Mouse (Mus musculus): Measurements from ENCODE around the gene Rapgef4. TPM values are rescaled to one million over a fixed set of nuclear protein-coding genes. Genes with fewer than 3 reads are reported as not detected.
"Not testable (repeated sequence)": the region's sequence is repeated elsewhere in the genome, so short reads cannot be mapped to it uniquely, and the experiment has no call there.

Gene Rapgef4
- polyA plus RNA-seq, 1 experiment, result 20.4 TPM

GRCm38 (mm10) chr2:72050451-72050850, 69.4 kb downstream of the Rapgef4 start:
- no peak for TF ChIP-seq POLR2A (IDR thresholded peaks at IDR 0.05; ENCODE audit: borderline replicate concordance, extremely low read depth, insufficient read depth, insufficient read length, poor library complexity, severe bottlenecking)
- no peak for TF ChIP-seq CTCF (IDR thresholded peaks at IDR 0.05; ENCODE audit: borderline replicate concordance, extremely low read depth, insufficient read depth, insufficient read length)
- peak; percentile 74 for DNase-seq (ENCODE audit: low read depth)

GRCm38 (mm10) chr2:72054280-72054679, 73.2 kb downstream of the Rapgef4 start:
- TF ChIP-seq CTCF (IDR thresholded peaks at IDR 0.05; ENCODE audit: borderline replicate concordance, extremely low read depth, insufficient read depth, insufficient read length), result no peak
- TF ChIP-seq POLR2A (IDR thresholded peaks at IDR 0.05; ENCODE audit: borderline replicate concordance, extremely low read depth, insufficient read depth, insufficient read length, poor library complexity, severe bottlenecking), result no peak

GRCm38 (mm10) chr2:72054736-72055135, 73.7 kb downstream of the Rapgef4 start:
- TF ChIP-seq POLR2A (IDR thresholded peaks at IDR 0.05; ENCODE audit: borderline replicate concordance, extremely low read depth, insufficient read depth, insufficient read length, poor library complexity, severe bottlenecking) (no peak), CTCF (IDR thresholded peaks at IDR 0.05; ENCODE audit: borderline replicate concordance, extremely low read depth, insufficient read depth, insufficient read length) (no peak)
- DNase-seq (ENCODE audit: low read depth), result no peak

More at GRCm38 (mm10) chr2:72054280-72054679, 73.2 kb downstream of the Rapgef4 start:
- DNase-seq (ENCODE audit: low read depth), result peak; percentile 25

GRCm38 (mm10) chr2:72055476-72055875, 74.4 kb downstream of the Rapgef4 start:
- peak; percentile 43 for DNase-seq (ENCODE audit: low read depth)
- TF ChIP-seq POLR2A (IDR thresholded peaks at IDR 0.05; ENCODE audit: borderline replicate concordance, extremely low read depth, insufficient read depth, insufficient read length, poor library complexity, severe bottlenecking) (no peak), CTCF (IDR thresholded peaks at IDR 0.05; ENCODE audit: borderline replicate concordance, extremely low read depth, insufficient read depth, insufficient read length) (no peak)

- no peak for DNase-seq (ENCODE audit: low read depth)
- TF ChIP-seq POLR2A (IDR thresholded peaks at IDR 0.05; ENCODE audit: borderline replicate concordance, extremely low read depth, insufficient read depth, insufficient read length, poor library complexity, severe bottlenecking) (no peak), CTCF (IDR thresholded peaks at IDR 0.05; ENCODE audit: borderline replicate concordance, extremely low read depth, insufficient read depth, insufficient read length) (no peak)
These were observed 75.2 kb downstream of the Rapgef4 start for GRCm38 (mm10) chr2:72056081-72056874.

- DNase-seq (ENCODE audit: low read depth), result no peak
- TF ChIP-seq POLR2A (IDR thresholded peaks at IDR 0.05; ENCODE audit: borderline replicate concordance, extremely low read depth, insufficient read depth, insufficient read length, poor library complexity, severe bottlenecking) (no peak), CTCF (IDR thresholded peaks at IDR 0.05; ENCODE audit: borderline replicate concordance, extremely low read depth, insufficient read depth, insufficient read length) (no peak)
These were observed 81.9 kb downstream of the Rapgef4 start for GRCm38 (mm10) chr2:72062931-72063330.

GRCm38 (mm10) chr2:72068505-72068904, 87.5 kb downstream of the Rapgef4 start:
- DNase-seq (ENCODE audit: low read depth), result no peak
- TF ChIP-seq CTCF (IDR thresholded peaks at IDR 0.05; ENCODE audit: borderline replicate concordance, extremely low read depth, insufficient read depth, insufficient read length) (no peak), POLR2A (IDR thresholded peaks at IDR 0.05; ENCODE audit: borderline replicate concordance, extremely low read depth, insufficient read depth, insufficient read length, poor library complexity, severe bottlenecking) (no peak)

GRCm38 (mm10) chr2:72070086-72070485, 89.0 kb downstream of the Rapgef4 start:
- TF ChIP-seq POLR2A (IDR thresholded peaks at IDR 0.05; ENCODE audit: borderline replicate concordance, extremely low read depth, insufficient read depth, insufficient read length, poor library complexity, severe bottlenecking), result no peak
- no peak for TF ChIP-seq CTCF (IDR thresholded peaks at IDR 0.05; ENCODE audit: borderline replicate concordance, extremely low read depth, insufficient read depth, insufficient read length)

GRCm38 (mm10) chr2:72073121-72073520, 92.1 kb downstream of the Rapgef4 start:
- DNase-seq (ENCODE audit: low read depth), result not testable (repeated sequence)

More at GRCm38 (mm10) chr2:72070086-72070485, 89.0 kb downstream of the Rapgef4 start:
- no peak for DNase-seq (ENCODE audit: low read depth)

- no peak for DNase-seq (ENCODE audit: low read depth)
- no peak for TF ChIP-seq POLR2A (IDR thresholded peaks at IDR 0.05; ENCODE audit: borderline replicate concordance, extremely low read depth, insufficient read depth, insufficient read length, poor library complexity, severe bottlenecking)
- no peak for TF ChIP-seq CTCF (IDR thresholded peaks at IDR 0.05; ENCODE audit: borderline replicate concordance, extremely low read depth, insufficient read depth, insufficient read length)
These were observed 94.0 kb downstream of the Rapgef4 start for GRCm38 (mm10) chr2:72074999-72075561.

GRCm38 (mm10) chr2:72077490-72078139, 96.6 kb downstream of the Rapgef4 start:
- DNase-seq (ENCODE audit: low read depth), result no peak
- no peak for TF ChIP-seq CTCF (IDR thresholded peaks at IDR 0.05; ENCODE audit: borderline replicate concordance, extremely low read depth, insufficient read depth, insufficient read length)
- no peak for TF ChIP-seq POLR2A (IDR thresholded peaks at IDR 0.05; ENCODE audit: borderline replicate concordance, extremely low read depth, insufficient read depth, insufficient read length, poor library complexity, severe bottlenecking)

Measured in brain, embryonic 14.5 days (tissue).